Mouse (Mus musculus) cerebellum, adult 11 months (tissue): ENCODE measurements at regions not wholly inside any gene's neighbourhood (a gene's known extent, or its start where the extent isn't known, plus 50 kb on each side); places are given as distances from the start of the nearest gene placed in this dataset.
"Not testable (repeated sequence)": the region's sequence is repeated elsewhere in the genome, so short reads cannot be mapped to it uniquely, and the experiment has no call there.

Source experiments
- DNase-seq: peaks from one replicate; pipeline ENCODE4 v3.0.0; 2022

DNA sequence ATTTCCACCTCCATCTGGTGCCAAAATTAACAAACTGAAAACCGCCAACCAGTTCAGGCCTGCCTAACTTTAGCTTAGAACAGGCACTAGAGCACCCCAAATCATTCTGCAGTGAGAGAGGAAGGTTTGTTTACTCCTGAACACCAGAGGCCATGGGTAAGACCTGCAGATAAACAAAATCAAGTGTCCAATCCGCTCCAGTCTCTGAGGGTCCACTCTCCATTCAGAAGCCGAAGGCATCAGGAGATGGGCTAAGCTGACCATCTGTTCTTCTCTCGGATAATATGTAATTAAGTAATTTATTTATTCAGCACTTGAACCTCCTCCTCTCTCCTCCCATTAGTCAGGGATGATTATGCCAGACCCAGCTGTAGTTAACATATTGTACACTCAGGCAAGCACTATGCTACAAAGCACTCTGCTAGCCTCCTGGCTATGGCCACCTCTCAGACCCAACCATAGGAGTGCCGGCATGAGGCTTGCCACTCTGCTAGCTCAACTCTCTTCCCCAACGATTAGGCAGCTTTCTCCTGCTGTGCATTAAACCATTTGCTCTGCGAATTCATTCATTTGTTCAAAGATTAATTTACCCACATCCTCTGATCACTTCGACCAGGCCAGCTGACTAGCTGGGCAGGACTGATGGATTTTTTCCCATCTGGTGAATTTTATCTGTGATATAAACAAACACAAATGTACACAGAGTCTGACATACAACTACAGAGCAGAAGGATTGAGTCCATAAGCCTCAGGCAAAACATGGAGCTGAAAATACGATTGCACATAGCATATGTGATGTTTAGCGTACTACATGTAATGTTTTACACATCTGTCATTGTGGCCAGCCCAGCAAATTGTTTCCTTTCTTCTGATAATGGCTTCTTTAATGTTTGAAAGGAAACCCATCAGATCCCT lies 184.4 kb downstream of the Mat2b start:
- DNase-seq, result no peak

- DNase-seq, result no peak
Measured at GRCm38 (mm10) chr11:40491599-40491998, 203.4 kb downstream of the Mat2b start.

- DNase-seq, result not testable (repeated sequence)
Measured at GRCm38 (mm10) chr11:40478171-40478570, 216.8 kb downstream of the Mat2b start.

- no peak for DNase-seq
Measured at GRCm38 (mm10) chr11:40477294-40477693, 217.7 kb downstream of the Mat2b start.

- peak; percentile 0 for DNase-seq
Measured at GRCm38 (mm10) chr11:40469080-40469705, 225.8 kb downstream of the Mat2b start.

DNA sequence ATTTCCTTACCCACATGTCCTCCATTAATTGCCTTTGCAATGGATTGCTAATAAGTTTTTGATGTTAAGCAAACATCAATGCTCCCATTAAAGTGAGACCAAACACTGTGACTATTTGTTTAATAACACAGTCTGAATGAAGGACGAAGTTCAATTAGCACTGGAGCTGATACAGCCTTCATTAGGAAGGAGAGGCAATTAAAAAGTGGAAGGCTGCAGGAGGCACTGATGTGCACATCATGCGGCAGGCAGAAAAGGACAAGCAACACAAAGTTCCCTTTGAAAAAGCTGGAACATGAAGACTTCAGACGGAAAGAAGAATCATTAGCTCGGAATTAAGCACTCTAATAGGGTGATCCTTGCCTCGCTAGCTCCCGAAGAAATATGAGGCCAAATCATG lies 238.4 kb downstream of the Mat2b start:
- DNase-seq, result no peak

GRCm38 (mm10) chr11:40454994-40455393 lies 240.0 kb downstream of the Mat2b start:
- not testable (repeated sequence) for DNase-seq

GRCm38 (mm10) chr11:40446846-40447245 lies 248.2 kb downstream of the Mat2b start:
- no peak for DNase-seq

GRCm38 (mm10) chr11:40434002-40434401 lies 261.0 kb downstream of the Mat2b start:
- no peak for DNase-seq

DNA sequence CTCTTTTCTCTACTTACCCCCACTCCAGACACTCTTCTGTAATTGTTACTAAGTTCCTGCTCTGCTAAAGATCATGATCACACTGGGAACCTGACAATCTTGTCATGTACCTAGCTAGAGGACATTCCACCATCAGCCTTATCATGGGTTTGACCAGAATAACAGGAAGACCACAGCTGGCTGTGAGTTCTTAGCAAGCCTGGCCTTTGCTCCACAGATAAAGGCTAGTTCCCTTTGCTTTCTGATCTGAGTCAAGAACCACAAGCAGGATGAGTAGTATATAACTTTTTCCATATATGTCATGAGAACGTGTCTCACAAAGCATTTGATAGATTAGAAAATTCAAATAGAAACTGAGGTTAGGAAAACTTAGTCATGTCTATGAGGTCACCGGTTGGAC lies 266.1 kb downstream of the Mat2b start:
- no peak for DNase-seq

GRCm38 (mm10) chr11:40424316-40424715 lies 270.7 kb downstream of the Mat2b start:
- DNase-seq, result no peak

- no peak for DNase-seq
Measured at GRCm38 (mm10) chr11:40407571-40407970, 287.4 kb downstream of the Mat2b start.

DNA sequence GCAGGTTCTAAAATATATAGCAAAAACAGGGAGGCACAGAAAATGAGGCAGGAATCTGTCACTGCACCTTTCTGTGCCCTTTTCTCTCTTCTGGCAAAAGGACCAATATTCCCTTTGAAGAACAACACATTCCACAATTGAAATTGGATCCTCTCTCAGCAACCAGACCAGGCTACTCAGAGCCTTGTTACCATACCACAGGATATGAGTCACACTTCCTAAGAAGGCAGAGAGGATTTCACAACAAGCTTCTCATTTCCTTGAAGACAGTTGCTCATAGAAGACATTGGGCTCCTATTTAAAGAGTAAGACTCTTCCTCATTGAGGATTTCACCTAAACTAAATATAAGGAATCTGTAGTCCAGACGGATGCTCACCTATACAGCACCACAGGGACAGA lies 292.8 kb downstream of the Mat2b start:
- no peak for DNase-seq

DNA sequence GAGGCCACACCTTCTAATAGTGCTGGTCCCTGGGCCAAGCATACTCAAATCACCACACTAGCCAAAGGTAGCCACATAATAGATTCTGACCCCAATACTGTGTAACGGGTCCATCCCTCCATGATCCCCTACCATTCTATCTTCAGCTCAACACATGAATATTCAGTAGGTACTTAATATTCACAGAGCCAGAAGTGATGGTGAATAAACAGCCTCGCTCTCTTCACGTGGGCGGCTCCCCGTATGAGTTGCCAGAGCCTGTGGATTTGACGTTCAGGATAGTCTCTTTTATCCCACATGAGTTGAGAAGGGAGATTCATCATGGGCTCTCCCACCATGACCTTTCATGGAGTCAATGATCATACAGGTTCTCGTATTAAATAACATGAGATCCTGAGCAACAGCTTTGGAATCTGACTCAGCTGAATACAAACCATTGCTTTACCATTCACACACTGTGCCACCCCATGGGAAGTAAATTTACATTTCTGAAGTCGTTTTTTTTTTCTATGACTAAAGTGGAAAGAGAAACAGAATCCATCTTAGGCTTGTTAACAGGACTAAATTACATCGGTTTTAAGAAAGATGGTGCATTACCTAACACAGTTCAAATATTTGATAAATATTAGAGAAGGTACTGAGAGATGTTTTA lies 297.4 kb downstream of the Mat2b start:
- DNase-seq, result no peak

DNA sequence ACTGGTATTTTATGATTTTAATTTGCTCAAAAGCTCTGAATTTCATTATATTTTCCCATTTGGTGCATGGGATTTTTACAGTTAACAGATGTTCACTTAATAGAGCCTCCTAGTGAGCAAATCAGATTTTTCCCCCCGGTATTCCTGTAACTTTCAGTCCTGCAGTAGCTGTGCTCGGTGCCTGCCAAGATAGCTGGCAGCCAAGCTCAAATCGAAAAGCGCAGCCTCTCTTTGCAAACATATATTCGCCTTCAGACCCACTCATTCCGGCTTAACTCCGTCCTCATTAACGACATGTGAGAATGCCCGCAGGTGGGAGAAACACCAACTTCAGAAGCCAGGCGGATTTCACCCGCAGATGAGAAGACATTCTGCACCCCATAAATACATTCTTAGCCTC lies 299.7 kb downstream of the Mat2b start:
- no peak for DNase-seq

- no peak for DNase-seq
Measured at GRCm38 (mm10) chr11:40394864-40395266, 300.1 kb downstream of the Mat2b start.

DNA sequence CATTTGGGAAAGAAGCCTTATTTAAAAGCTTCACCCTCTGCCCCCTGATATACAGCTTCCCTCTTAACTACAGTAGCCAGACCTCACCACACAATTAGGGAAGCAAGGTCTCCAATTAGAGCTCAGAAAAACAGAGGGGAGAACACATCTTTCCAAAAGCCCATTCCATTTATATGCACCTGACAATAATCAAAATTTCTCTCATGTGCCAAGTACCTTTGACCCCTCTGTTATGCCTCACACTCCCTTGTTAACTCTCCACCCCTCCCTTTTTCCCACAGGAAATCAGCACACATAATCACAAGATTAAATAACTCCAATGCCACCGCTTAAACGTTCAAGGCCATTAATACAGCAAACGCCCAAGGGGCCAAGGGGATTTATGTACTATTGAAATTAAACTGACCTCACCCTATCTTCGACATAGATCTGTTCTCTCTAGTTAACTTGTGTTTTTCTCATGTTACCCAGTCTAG lies 300.7 kb downstream of the Mat2b start:
- no peak for DNase-seq

- no peak for DNase-seq
Measured at GRCm38 (mm10) chr11:40380696-40381095, 314.3 kb downstream of the Mat2b start.

DNA sequence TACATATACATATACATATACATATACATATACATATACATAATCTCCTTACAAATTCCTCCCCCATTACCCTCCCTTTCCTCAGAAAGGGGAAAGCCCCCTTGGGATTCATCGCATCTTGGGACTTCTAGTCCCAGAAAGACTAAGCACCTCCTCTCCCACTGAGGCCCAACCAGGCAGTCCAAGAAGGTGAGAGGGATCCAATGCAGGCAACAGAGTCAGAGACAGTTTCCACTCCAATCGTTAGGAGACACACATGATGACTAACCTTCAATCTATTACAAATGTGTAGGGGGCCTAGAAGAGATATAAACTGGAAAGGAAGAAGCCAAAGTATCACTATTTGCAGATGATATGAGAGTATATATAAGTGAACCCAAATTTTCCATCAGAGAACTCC lies 323.3 kb downstream of the Mat2b start:
- no peak for DNase-seq

DNA sequence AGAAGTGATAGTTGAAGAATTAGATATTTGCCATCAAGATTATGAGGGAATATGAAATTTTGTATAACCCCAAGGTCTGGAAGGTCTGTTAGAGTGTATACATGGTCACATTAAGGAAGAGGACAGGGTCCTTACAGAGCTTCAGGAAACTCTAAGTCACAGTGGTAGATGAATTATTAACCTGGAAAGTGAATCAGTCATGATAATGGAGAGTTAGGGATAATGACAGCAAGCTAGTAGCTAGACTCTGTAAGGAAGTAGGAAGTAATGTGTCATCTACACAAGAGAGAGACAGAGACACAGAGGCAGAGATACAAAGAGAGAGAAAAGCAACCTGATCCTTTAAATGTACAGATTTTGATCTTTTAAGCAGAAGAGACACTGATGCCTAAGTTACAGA lies 328.4 kb downstream of the Mat2b start:
- no peak for DNase-seq

DNA sequence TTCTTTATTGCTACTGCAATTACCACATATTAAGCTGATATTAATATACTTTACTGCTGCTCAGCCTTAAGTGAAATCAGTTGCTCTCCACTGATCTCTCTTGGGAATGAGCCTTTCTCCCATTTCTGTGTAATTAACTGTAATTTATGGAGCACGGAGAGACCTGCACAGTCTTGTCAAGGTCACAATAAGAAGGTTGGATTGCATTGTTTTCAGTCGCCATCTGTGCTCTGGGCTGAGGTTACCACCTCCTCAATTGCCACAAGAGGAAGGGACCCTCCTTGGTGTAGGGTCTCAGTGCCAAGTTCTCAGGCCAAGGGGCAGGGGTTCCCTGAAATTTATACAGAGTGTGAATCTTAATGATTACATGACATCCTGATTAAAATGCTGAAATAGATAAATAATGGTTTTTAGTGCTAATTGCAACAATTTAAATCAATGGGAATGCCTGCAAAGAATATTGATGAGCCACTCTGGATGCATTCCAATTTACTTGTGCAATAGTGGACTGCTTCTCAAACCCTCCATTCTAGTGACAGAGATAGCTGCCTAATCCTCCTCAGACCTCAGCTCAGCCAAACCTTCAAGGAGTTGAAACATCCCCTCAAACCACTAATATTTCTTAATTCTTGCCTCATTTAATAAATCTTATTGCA lies 332.3 kb downstream of the Mat2b start:
- DNase-seq, result no peak
